Mouse (Mus musculus) ES-Bruce4 (cell line): Measurements from ENCODE around the gene Kcnj6.

Experiments
- CTCF ChIP-seq: IDR thresholded peaks from one replicate; pipeline ENCODE4 v1.8.1; 2011; ENCODE audit warnings: low read depth, low read length
- POLR2A ChIP-seq: IDR thresholded peaks from one replicate; pipeline ENCODE4 v1.8.1; 2011; ENCODE audit warnings: low read length; ENCODE audit not compliant: insufficient read depth

DNA sequence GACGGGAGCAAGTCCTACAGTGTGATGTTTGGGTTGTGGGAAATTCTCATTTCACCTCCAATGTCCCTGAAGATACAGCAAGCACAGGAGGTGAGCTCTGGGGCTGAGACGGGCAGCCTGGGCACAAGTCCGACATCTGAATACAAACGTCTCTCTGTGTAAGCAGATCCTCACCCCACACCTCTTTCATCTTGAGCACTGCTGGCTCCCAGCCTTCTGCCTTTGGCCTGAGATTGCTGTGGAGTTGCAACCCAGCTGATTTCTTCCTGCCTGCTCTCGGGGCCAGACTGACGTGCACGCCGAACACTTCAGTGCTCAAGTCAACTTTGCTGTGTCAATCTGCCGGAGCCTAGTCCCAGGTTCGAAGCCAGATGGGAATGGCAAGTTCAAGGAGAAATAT, 244.7 kb downstream of the Kcnj6 start:
- TF ChIP-seq CTCF: no peak
- no peak for TF ChIP-seq POLR2A
